Mouse (Mus musculus) lung, embryonic 16.5 days (tissue): ENCODE data around the gene Mmp15. TPM values are rescaled to one million over a fixed set of nuclear protein-coding genes. Genes with fewer than 3 reads are reported as not detected.

ENCODE experiments used
- ATAC-seq: fragments of 200-750 bp; cut with Nextera tagmentation; 2 replicates; pipeline ENCODE4 v1.8.0; 2017; ENCODE audit warnings: low read depth, mild to moderate bottlenecking, moderate library complexity
- H3K27ac ChIP-seq: fragments of 300-500 bp; sonication (generic); 2 replicates; pipeline ENCODE4 v1.5.1; 2014; ENCODE audit warnings: mild to moderate bottlenecking, control low read depth, low read length
- H3K27me3 ChIP-seq: fragments of 300-500 bp; sonication (generic); 2 replicates; pipeline ENCODE4 v1.6.1; 2014; ENCODE audit warnings: low read depth, low read length, mixed read lengths; ENCODE audit not compliant: control insufficient read depth, insufficient read depth
- H3K36me3 ChIP-seq: fragments of 300-500 bp; sonication (generic); 2 replicates; pipeline ENCODE4 v1.6.1; 2014; ENCODE audit warnings: low read length; ENCODE audit not compliant: control insufficient read depth, insufficient read depth
- H3K4me1 ChIP-seq: fragments of 300-500 bp; sonication (generic); replicated peaks from 2 replicates; pipeline ENCODE4 v1.6.1; 2014; ENCODE audit warnings: low read length, mixed read lengths; ENCODE audit not compliant: control insufficient read depth, insufficient read depth
- H3K4me2 ChIP-seq: fragments of 300-500 bp; sonication (generic); 2 replicates; pipeline ENCODE4 v1.6.1; 2014; ENCODE audit warnings: low read depth, low read length, control low read depth
- H3K4me3 ChIP-seq: fragments of 300-500 bp; sonication (generic); 2 replicates; pipeline ENCODE4 v1.5.1; 2014; ENCODE audit warnings: mild to moderate bottlenecking, low read length, control low read depth
- H3K9ac ChIP-seq: fragments of 300-500 bp; sonication (generic); 2 replicates; pipeline ENCODE4 v1.6.1; 2014; ENCODE audit warnings: low read length, control low read depth
- H3K9me3 ChIP-seq: fragments of 300-500 bp; sonication (generic); 2 replicates; pipeline ENCODE4 v1.6.1; 2016; ENCODE audit warnings: low read length; ENCODE audit not compliant: control insufficient read depth
- WGBS: fragments of 180-500 bp; shearing (Covaris S2); extraction: QIAGEN DNeasy Blood & Tissue Kit; methylation state at CpG from one replicate; pipeline ENCODE4 v1.1.7; 2014; 5-methylcytosine and 5-hydroxymethylcytosine counted together
- polyA plus RNA-seq: library from polyadenylated mRNA; unstranded; fragments of >200 nt; fragmentation: Nextera tagmentation; extraction: Ambion mirVana; gene quantifications from 2 replicates; pipeline ENCODE4 v1.2.1, GENCODE M21; 2015

The Mmp15 gene
- polyA plus RNA-seq, 1 experiment from 2014 or later = 13.1 TPM

- Histone ChIP-seq H3K4me1 (peaks cover 16% of the 10 kb centered on the region), H3K36me3 (no peaks in the 10 kb centered on the region), H3K4me2 (no peak overlapping the region), H3K27me3 (no peaks in the 10 kb centered on the region), H3K4me3 (no peak overlapping the region), H3K27ac (no peak overlapping the region), H3K9ac (no peak overlapping the region), H3K9me3 (0 out of 2 replicates have a peak, but pooled peaks cover 2% of the 10 kb centered on the region)
- ATAC-seq = no peak
- WGBS = 71% methylated on average over 3 of the region's 3 CpGs
Observed at GRCm38 (mm10) chr8:95381595-95381994, 29.5 kb downstream of the Mmp15 start.

GRCm38 (mm10) chr8:95384501-95384900, 32.4 kb downstream of the Mmp15 start:
- peak; percentile 26; the same call in 1 of the 2 replicates for ATAC-seq
- Histone ChIP-seq H3K9me3 (0 out of 2 replicates have a peak, but pooled peaks cover 2% of the 10 kb centered on the region), H3K36me3 (no peaks in the 10 kb centered on the region), H3K9ac (no peak overlapping the region), H3K4me2 (no peak overlapping the region), H3K4me1 (no peaks in the 10 kb centered on the region), H3K27me3 (no peaks in the 10 kb centered on the region), H3K4me3 (no peak overlapping the region), H3K27ac (no peak overlapping the region)
- WGBS = 56% methylated on average over 3 of the region's 3 CpGs

GRCm38 (mm10) chr8:95386037-95386436, 34.0 kb downstream of the Mmp15 start:
- ATAC-seq = no peak
- Histone ChIP-seq H3K27ac (no peak overlapping the region), H3K9ac (no peak overlapping the region), H3K36me3 (no peaks in the 10 kb centered on the region), H3K4me3 (no peak overlapping the region), H3K9me3 (0 out of 2 replicates have a peak, but pooled peaks cover 2% of the 10 kb centered on the region), H3K4me1 (no peaks in the 10 kb centered on the region; the same call in 1 of the 2 replicates), H3K27me3 (no peaks in the 10 kb centered on the region), H3K4me2 (no peak overlapping the region)
- whole genome bisulfite sequencing = 64% methylated on average over 5 of the region's 5 CpGs

- H3K4me2 ChIP-seq = no peak overlapping the region
- H3K36me3 ChIP-seq = no peaks in the 10 kb centered on the region
- ATAC-seq = no peak
- H3K9me3 ChIP-seq = 0 out of 2 replicates have a peak, but pooled peaks cover 2% of the 10 kb centered on the region
- H3K4me1 ChIP-seq = peaks cover 2% of the 10 kb centered on the region
- WGBS = 89% methylated on average over 10 of the region's 10 CpGs
- H3K9ac ChIP-seq = no peak overlapping the region
- no peak overlapping the region for H3K27ac ChIP-seq
- H3K27me3 ChIP-seq = no peaks in the 10 kb centered on the region
- no peak overlapping the region for H3K4me3 ChIP-seq
Observed at GRCm38 (mm10) chr8:95387221-95387620, 35.2 kb downstream of the Mmp15 start.

- H3K36me3 ChIP-seq = no peaks in the 10 kb centered on the region
- no peak for ATAC-seq
- H3K9me3 ChIP-seq = 0 out of 2 replicates have a peak, but pooled peaks cover 2% of the 10 kb centered on the region
- no peak overlapping the region for H3K4me2 ChIP-seq
- no peak overlapping the region for H3K27ac ChIP-seq
- H3K9ac ChIP-seq = no peak overlapping the region
- no peaks in the 10 kb centered on the region for H3K27me3 ChIP-seq
- peaks cover 3% of the 10 kb centered on the region for H3K4me1 ChIP-seq
- H3K4me3 ChIP-seq = no peak overlapping the region
- WGBS = 75% methylated on average over 7 of the region's 7 CpGs
Observed at GRCm38 (mm10) chr8:95387936-95388335, 35.9 kb downstream of the Mmp15 start.

GRCm38 (mm10) chr8:95390312-95390711, 38.2 kb downstream of the Mmp15 start:
- Histone ChIP-seq H3K4me1 (peaks cover 9% of the 10 kb centered on the region), H3K4me3 (no peak overlapping the region), H3K36me3 (no peaks in the 10 kb centered on the region), H3K27ac (no peak overlapping the region), H3K4me2 (no peak overlapping the region), H3K9ac (no peak overlapping the region), H3K9me3 (no peaks in the 10 kb centered on the region), H3K27me3 (no peaks in the 10 kb centered on the region)
- no peak for ATAC-seq
- 23% methylated on average over 4 of the region's 4 CpGs for WGBS

- H3K27me3 ChIP-seq = no peaks in the 10 kb centered on the region
- no peak overlapping the region for H3K4me2 ChIP-seq
- H3K4me3 ChIP-seq = no peak overlapping the region
- H3K4me1 ChIP-seq = peaks cover 14% of the 10 kb centered on the region
- H3K36me3 ChIP-seq = no peaks in the 10 kb centered on the region
- ATAC-seq = no peak
- 60% methylated on average over 7 of the region's 7 CpGs for WGBS
- no peak overlapping the region for H3K9ac ChIP-seq
- no peaks in the 10 kb centered on the region for H3K9me3 ChIP-seq
- H3K27ac ChIP-seq = peak overlapping the region; percentile 51
Observed at GRCm38 (mm10) chr8:95391101-95391500, 39.0 kb downstream of the Mmp15 start.

- Histone ChIP-seq H3K4me2 (no peak overlapping the region), H3K9me3 (no peaks in the 10 kb centered on the region), H3K36me3 (no peaks in the 10 kb centered on the region), H3K4me3 (no peak overlapping the region), H3K9ac (peak overlapping the region; percentile 30; the same call in 1 of the 2 replicates), H3K27ac (peak overlapping the region; percentile 92), H3K4me1 (peaks cover 20% of the 10 kb centered on the region), H3K27me3 (no peaks in the 10 kb centered on the region)
- 59% methylated on average over 5 of the region's 5 CpGs for WGBS
- ATAC-seq = peak; percentile 68
Observed at GRCm38 (mm10) chr8:95392604-95393003, 40.5 kb downstream of the Mmp15 start.

GRCm38 (mm10) chr8:95395186-95395918, 43.3 kb downstream of the Mmp15 start:
- WGBS = 23% methylated on average over 8 of the region's 8 CpGs
- peak overlapping the region; percentile 40; the same call in 1 of the 2 replicates for H3K9ac ChIP-seq
- peaks cover 20% of the 10 kb centered on the region for H3K4me1 ChIP-seq
- no peak overlapping the region for H3K4me3 ChIP-seq
- peak; percentile 55 for ATAC-seq
- no peaks in the 10 kb centered on the region for H3K27me3 ChIP-seq
- H3K4me2 ChIP-seq = no peak overlapping the region
- no peaks in the 10 kb centered on the region for H3K36me3 ChIP-seq
- no peaks in the 10 kb centered on the region for H3K9me3 ChIP-seq
- H3K27ac ChIP-seq = peak overlapping the region; percentile 64
